Mouse (Mus musculus): ENCODE measurements around the gene Vwf. TPM values are rescaled to one million over a fixed set of nuclear protein-coding genes. Genes with fewer than 3 reads are reported as not detected.

The Vwf gene
- total and polyA plus RNA-seq, 2 experiments from 2014 or later = 13.1 to 30.0 TPM

GRCm38 (mm10) chr6:125561521-125561920 is 14.9 kb downstream of the Vwf start:
- TF ChIP-seq CTCF (IDR thresholded peaks at IDR 0.05; ENCODE audit: low read depth) = no peak
- Histone ChIP-seq H3K4me3 (ENCODE audit: low read depth, low read length) (no peak overlapping the region), H3K9me3 (ENCODE audit: low read length) (no peaks in the 10 kb centered on the region), H3K4me2 (ENCODE audit: low read depth) (no peak overlapping the region), H3K36me3 (ENCODE audit: insufficient read depth) (no peaks in the 10 kb centered on the region), H3K9ac (no peak overlapping the region), H3K27ac (ENCODE audit: low read depth, low read length) (no peak overlapping the region), H3K4me1 (ENCODE audit: insufficient read depth) (no peaks in the 10 kb centered on the region), H3K27me3 (ENCODE audit: insufficient read depth, low read length) (no peaks in the 10 kb centered on the region)
- ATAC-seq (no peak), DNase-seq (no peak)
- 82% methylated on average over 2 of the region's 2 CpGs for WGBS

- 73% methylated on average over 7 of the region's 7 CpGs for WGBS
- H3K27ac ChIP-seq (ENCODE audit: low read depth, low read length) = no peak overlapping the region
- TF ChIP-seq CTCF (IDR thresholded peaks at IDR 0.05; ENCODE audit: low read depth) = no peak
These were observed 18.3 kb downstream of the Vwf start for GRCm38 (mm10) chr6:125564812-125565281.

GRCm38 (mm10) chr6:125565326-125565725 is 18.8 kb downstream of the Vwf start:
- ATAC-seq (no peak), DNase-seq (no peak)
- Histone ChIP-seq H3K27me3 (ENCODE audit: insufficient read depth, low read length) (no peaks in the 10 kb centered on the region), H3K4me3 (ENCODE audit: low read depth, low read length) (no peak overlapping the region), H3K36me3 (ENCODE audit: insufficient read depth) (no peaks in the 10 kb centered on the region), H3K4me2 (ENCODE audit: low read depth) (no peak overlapping the region), H3K27ac (ENCODE audit: low read depth, low read length) (no peak overlapping the region), H3K9ac (no peak overlapping the region), H3K4me1 (ENCODE audit: insufficient read depth) (no peaks in the 10 kb centered on the region), H3K9me3 (ENCODE audit: low read length) (no peaks in the 10 kb centered on the region)
- no peak for TF ChIP-seq CTCF (IDR thresholded peaks at IDR 0.05; ENCODE audit: low read depth)
- 90% methylated on average over 6 of the region's 6 CpGs for WGBS

More at GRCm38 (mm10) chr6:125564812-125565281, 18.3 kb downstream of the Vwf start:
- no peak overlapping the region for H3K4me3 ChIP-seq (ENCODE audit: low read depth, low read length)
- no peak for DNase-seq
- no peak for ATAC-seq
- no peaks in the 10 kb centered on the region for H3K27me3 ChIP-seq (ENCODE audit: insufficient read depth, low read length)
- no peaks in the 10 kb centered on the region for H3K4me1 ChIP-seq (ENCODE audit: insufficient read depth)
- H3K4me2 ChIP-seq (ENCODE audit: low read depth) = no peak overlapping the region
- no peaks in the 10 kb centered on the region for H3K36me3 ChIP-seq (ENCODE audit: insufficient read depth)
- no peaks in the 10 kb centered on the region for H3K9me3 ChIP-seq (ENCODE audit: low read length)
- no peak overlapping the region for H3K9ac ChIP-seq

GRCm38 (mm10) chr6:125566656-125567055 is 20.1 kb downstream of the Vwf start:
- Histone ChIP-seq H3K36me3 (ENCODE audit: insufficient read depth) (no peaks in the 10 kb centered on the region), H3K27ac (ENCODE audit: low read depth, low read length) (no peak overlapping the region), H3K4me1 (ENCODE audit: insufficient read depth) (no peaks in the 10 kb centered on the region), H3K9me3 (ENCODE audit: low read length) (no peaks in the 10 kb centered on the region), H3K4me2 (ENCODE audit: low read depth) (no peak overlapping the region), H3K27me3 (ENCODE audit: insufficient read depth, low read length) (no peaks in the 10 kb centered on the region), H3K9ac (no peak overlapping the region), H3K4me3 (ENCODE audit: low read depth, low read length) (no peak overlapping the region)
- TF ChIP-seq CTCF (IDR thresholded peaks at IDR 0.05; ENCODE audit: low read depth) = no peak
- 93% methylated on average over 3 of the region's 3 CpGs for WGBS
- no peak for DNase-seq
- ATAC-seq = no peak

- H3K27ac ChIP-seq (ENCODE audit: low read depth, low read length) = no peak overlapping the region
- H3K9me3 ChIP-seq (ENCODE audit: low read length) = no peaks in the 10 kb centered on the region
- no peak for ATAC-seq
- H3K36me3 ChIP-seq (ENCODE audit: insufficient read depth) = no peaks in the 10 kb centered on the region
- no peak overlapping the region for H3K9ac ChIP-seq
- H3K4me1 ChIP-seq (ENCODE audit: insufficient read depth) = peaks cover 10% of the 10 kb centered on the region
- TF ChIP-seq CTCF (IDR thresholded peaks at IDR 0.05; ENCODE audit: low read depth) = no peak
- no peaks in the 10 kb centered on the region for H3K27me3 ChIP-seq (ENCODE audit: insufficient read depth, low read length)
- H3K4me2 ChIP-seq (ENCODE audit: low read depth) = no peak overlapping the region
- WGBS = 85% methylated on average over 2 of the region's 2 CpGs
- no peak for DNase-seq
- H3K4me3 ChIP-seq (ENCODE audit: low read depth, low read length) = no peak overlapping the region
These were observed 21.8 kb downstream of the Vwf start for GRCm38 (mm10) chr6:125568381-125568780.

- Histone ChIP-seq H3K4me1 (ENCODE audit: insufficient read depth) (peaks cover 13% of the 10 kb centered on the region), H3K4me2 (ENCODE audit: low read depth) (peak overlapping the region; percentile 39), H3K9ac (0 out of 2 replicates have a peak overlapping the region, but pooled peaks have one; percentile 10), H3K27me3 (ENCODE audit: insufficient read depth, low read length) (no peaks in the 10 kb centered on the region), H3K9me3 (ENCODE audit: low read length) (no peaks in the 10 kb centered on the region), H3K4me3 (ENCODE audit: low read depth, low read length) (no peak overlapping the region), H3K36me3 (ENCODE audit: insufficient read depth) (no peaks in the 10 kb centered on the region), H3K27ac (ENCODE audit: low read depth, low read length) (peak overlapping the region; percentile 45; the same call in 1 of the 2 replicates)
- peak; percentile 83 for ATAC-seq
- peak; percentile 70 for DNase-seq
- WGBS = 20% methylated on average over 18 of the region's 18 CpGs
- TF ChIP-seq CTCF (IDR thresholded peaks at IDR 0.05; ENCODE audit: low read depth) = no peak
These were observed 26.0 kb downstream of the Vwf start for GRCm38 (mm10) chr6:125572291-125573188.

Data from forebrain, postnatal 0 days (tissue).